Mouse (Mus musculus) liver (tissue): ENCODE results near the gene Ednrb.

Experiments used
- DNase-seq: peaks from one replicate; pipeline ENCODE4 v3.0.0-alpha.2; 2020; ENCODE audit warnings: mixed read lengths

Ednrb gene

GRCm38 (mm10) chr14:103844011-103844549, at the start of gene Ednrb:
Ednrb (minus strand) TSS chr14:103844402.
- DNase-seq, result peak; percentile 8

- DNase-seq, result no peak
Observed at GRCm38 (mm10) chr14:103892411-103892938, 48.3 kb upstream of the Ednrb start.

DNA sequence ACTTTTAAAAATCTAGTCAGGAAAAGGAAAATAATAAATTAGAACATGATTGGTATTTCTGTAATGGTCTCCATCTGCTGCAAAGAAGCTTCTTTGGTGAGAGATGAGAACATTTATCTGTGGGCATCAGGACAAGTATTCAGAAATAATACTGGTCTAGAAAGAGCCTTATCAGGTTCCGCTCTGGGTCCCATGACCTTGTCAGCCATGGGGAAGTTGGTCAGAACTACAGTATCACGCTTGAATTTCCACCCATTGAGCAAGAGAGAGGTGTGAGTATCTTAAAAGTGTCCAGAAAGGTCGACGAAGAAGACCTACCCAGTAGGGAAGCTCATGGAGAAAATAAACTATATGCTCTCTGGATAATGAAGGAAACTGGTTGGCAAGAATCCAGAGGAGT, 46.6 kb upstream of the Ednrb start:
- no peak for DNase-seq

- no peak for DNase-seq
Observed at GRCm38 (mm10) chr14:103884892-103885575, 40.8 kb upstream of the Ednrb start.

DNA sequence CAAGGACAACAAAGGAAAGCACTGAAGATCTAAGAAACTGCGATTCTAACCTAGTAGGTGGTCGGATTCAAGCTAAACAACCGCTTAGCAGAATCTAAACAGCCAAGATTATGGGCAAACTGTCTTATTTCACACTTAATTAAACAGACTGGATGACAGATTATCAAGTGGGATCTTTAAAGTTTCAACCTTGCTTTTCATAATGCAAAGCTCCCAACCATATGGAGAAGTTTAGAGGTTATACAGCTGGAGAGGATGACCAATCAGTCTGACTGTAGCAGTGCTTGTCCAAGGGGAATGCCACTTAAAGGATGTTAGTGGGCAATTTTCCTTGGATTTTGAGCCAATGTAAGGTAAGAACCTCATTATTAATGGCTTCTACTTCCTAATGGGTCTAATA, 38.7 kb upstream of the Ednrb start:
- no peak for DNase-seq

GRCm38 (mm10) chr14:103877117-103877516, 32.9 kb upstream of the Ednrb start:
- no peak for DNase-seq

DNA sequence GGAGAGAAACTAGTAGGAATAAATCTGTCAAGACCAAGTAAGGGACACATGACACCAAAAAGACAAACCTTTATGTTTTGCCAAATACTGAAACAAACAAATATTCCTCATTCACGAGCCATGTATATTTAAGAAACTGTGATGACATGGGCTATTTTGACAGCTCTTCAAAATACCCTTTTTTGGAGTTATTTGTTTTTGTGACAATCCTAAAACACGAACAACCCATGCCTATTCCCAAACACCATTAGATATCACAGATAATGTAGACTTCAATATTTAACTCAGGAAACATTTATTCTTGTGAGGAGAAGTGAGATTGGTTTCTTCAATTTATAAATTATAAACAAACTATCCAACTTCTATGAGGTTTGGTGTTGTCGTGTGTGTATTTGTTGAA, 32.4 kb upstream of the Ednrb start:
- DNase-seq, result no peak

GRCm38 (mm10) chr14:103866636-103867035, 22.4 kb upstream of the Ednrb start:
- DNase-seq, result no peak

- no peak for DNase-seq
Observed at GRCm38 (mm10) chr14:103865226-103865625, 21.0 kb upstream of the Ednrb start.

DNA sequence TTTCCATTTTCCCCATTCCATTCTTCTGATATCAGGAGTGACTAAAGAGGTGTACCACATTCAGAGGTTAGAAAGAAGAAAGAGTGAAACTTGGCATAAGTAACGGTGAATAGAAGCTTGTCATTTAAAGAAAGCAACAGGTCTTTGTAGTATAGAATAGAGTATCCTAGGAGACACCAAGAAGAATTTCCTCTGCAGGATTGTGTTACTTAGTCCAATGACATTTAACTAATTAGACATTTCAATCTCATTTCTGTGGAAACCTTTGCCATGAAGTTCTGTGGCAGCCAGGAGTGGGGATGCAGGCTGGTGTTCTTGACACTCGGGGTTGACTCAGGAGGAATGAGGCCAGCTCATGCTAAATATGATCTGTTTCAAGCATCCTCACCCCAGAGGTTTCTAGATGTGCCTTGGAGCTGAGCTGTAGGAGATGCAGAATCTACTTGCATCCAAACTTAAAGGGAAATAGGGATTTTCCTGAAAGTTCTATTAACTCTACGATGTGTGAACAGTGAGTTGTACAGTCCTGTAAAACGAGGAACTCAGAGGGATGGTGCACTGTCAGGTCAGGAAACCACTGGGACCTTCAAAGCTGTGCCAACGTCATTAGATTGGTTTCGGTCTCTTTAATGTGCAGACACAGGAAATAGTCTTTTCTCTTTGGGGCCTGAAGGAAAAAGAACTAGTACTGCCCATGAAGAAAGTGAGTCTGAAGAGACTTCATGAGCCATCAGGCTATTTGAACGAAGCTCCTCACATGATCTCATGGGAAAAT, 6.1 kb upstream of the Ednrb start:
- DNase-seq, result no peak

GRCm38 (mm10) chr14:103845716-103846115, 1.5 kb upstream of the Ednrb start:
- DNase-seq, result no peak

- DNase-seq, result no peak
Observed at GRCm38 (mm10) chr14:103844944-103845343, 742 bp upstream of the Ednrb start.

GRCm38 (mm10) chr14:103843371-103844001, 716 bp downstream of the Ednrb start:
- peak; percentile 10 for DNase-seq

- DNase-seq, result no peak
Observed at GRCm38 (mm10) chr14:103842896-103843295, 1.3 kb downstream of the Ednrb start.

GRCm38 (mm10) chr14:103840436-103840835, 3.8 kb downstream of the Ednrb start:
- DNase-seq, result no peak

GRCm38 (mm10) chr14:103838887-103839286, 5.3 kb downstream of the Ednrb start:
- DNase-seq, result no peak

- DNase-seq, result no peak
Observed at GRCm38 (mm10) chr14:103834589-103834988, 9.6 kb downstream of the Ednrb start.

GRCm38 (mm10) chr14:103834147-103834546, 10.1 kb downstream of the Ednrb start:
- DNase-seq, result no peak

DNA sequence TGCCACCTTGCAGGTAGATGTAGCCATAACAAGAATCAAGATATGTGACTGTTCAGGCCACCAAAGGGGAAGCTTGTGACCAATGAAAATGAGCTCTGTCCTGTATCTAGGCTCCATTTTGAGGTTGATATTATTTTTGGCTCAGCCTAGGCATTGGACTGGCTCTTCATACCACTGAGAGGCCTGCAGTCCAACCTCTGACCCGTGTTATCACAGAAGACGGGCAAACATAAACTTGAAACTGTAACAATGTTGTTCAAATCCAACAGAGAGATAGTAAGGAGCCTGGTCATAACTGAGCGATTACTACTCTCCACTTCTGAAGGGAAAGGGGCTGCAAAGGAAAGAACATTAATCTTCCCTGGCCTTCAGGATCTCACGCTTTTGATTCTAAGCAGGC, 11.7 kb downstream of the Ednrb start:
- no peak for DNase-seq

DNA sequence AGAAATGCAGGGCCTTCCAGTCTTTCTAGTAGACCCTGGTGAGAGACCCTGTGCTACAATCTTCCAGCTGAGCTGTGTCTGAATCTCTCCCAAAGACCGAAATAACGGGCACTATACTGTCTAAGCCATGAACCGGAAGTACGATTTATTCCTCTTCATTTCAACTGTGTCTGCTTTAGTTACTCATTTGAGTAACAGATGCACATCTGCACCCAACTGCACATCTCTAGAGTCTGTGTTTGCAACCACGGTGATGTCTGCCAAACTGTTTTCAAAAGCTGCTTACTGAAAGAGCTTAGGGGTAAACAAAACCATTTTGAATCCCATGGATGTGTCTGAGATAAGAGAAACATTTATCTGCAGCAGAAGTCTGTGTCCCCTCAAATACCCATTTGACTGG, 13.2 kb downstream of the Ednrb start:
- no peak for DNase-seq

- DNase-seq, result no peak
Observed at GRCm38 (mm10) chr14:103826343-103826742, 17.9 kb downstream of the Ednrb start.

GRCm38 (mm10) chr14:103825934-103826333, 18.3 kb downstream of the Ednrb start:
- no peak for DNase-seq

DNA sequence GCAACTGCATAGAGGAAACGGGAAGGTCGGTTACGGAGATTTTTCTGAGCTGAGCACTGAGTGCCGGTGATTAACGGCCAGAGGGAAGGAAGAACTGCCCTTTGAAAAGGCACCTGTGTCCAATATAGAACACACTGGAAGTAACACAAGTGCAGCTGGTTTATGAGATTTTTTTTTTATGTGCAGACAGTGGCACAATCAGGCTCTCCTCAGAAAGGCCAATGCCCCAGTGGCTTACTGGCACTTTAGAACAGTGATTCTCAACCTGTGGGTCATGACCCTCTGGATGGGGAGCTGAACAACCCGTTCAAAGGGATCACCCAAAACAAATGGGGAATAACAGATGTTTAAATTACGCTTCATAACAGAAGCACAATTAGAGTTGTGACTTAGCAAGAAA, 20.7 kb downstream of the Ednrb start:
- DNase-seq, result no peak
